Mouse (Mus musculus) CD8-positive naive resting alpha-beta T cell, adult 2 months (primary cell): ENCODE data around the gene Sbk3.
"Not testable (repeated sequence)": the region's sequence is repeated elsewhere in the genome, so short reads cannot be mapped to it uniquely, and the experiment has no call there.

Experiments used
- DNase-seq, 2 experiments: peaks; one replicate each; pipeline ENCODE4 v3.0.0; 2022; ENCODE audit warnings: low read depth in 2 of 2, low spot score in 2 of 2

Sbk3 gene

GRCm38 (mm10) chr7:4971068-4971467 is at the start of gene Sbk3:
TSS of gene Sbk3 (minus strand) at chr7:4971168.
- DNase-seq, result no peak

DNA sequence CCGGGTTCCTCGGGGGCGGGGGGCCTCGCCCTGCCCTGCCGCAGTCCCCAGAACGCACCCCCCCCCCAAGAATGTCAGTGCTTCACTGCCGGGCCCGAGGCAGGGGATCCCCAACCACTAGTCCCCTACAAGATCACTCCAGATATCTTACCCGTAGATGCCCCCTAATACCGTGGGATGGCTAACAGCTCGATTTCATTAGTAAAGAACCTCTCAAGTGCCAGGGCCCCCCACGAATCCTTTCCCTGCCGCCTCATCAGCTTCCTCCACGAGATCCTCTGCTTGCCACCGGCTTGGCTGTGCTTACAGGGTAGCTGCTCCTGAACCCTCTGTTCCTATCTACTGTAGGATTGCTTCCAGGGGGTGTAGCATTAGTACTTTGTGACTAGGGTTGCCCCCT is 49.7 kb upstream of the Sbk3 start:
- DNase-seq, result no peak

DNA sequence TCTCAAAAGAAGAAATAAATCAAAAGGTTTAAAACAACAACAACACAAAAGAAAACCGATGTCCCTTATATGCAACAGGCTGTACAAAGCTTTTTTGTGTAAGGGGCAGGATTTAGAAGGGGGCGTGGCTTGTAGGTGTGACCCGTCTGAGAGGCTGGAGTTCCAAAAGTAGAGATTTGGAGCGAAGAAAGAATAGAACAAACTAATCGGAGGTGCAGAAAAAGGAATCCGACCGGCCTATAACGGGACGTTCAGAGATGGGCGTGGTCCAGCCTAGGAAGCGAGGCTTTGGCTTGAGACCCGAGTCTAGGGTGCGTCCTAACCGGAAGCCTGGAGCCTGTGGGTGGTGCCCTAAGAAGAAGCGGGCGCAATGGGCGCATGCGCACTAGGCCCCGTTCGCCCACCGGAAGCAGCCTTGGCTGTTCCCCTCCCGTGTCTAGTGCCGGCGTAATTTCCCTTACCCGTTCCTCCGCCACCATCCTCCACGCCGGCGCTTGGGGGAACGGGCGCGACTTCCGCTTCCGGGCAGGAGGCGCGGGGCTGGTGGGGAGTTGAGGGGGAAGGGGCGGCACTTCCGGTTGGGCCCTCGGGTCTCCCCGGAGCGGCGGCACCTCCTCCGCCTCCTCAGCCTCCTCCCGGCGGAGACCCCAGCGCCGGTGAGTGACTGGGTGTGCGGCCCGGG is 49.2 kb upstream of the Sbk3 start, which contains the start of the genes Zfp865 and Ccdc106:
Gene Zfp865, plus strand, starts transcription at position 377 of the 682 bp plus-strand sequence.
Gene Ccdc106, plus strand, starts transcription at position 554 of the 682 bp plus-strand sequence.
- peak; percentile 98 to 99 for DNase-seq

DNA sequence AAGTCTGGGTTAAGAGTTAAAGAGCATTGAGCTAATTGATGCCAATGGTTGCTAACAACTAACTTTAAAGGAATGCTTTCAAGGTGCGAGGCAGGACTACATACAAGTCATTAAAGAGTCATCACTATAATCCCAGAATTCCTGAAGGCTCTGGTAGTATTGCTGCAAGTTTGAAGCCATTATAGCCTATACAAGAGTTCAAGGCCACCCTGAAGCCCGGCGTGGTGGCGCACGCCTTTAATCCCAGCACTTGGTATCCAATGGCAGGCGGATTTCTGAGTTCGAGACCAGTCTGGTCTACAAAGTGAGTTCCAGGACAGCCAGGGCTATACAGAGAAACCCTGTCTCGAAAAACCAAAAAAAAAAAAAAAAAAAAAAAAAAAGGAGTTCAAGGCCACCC is 48.6 kb upstream of the Sbk3 start:
- DNase-seq, result not testable (repeated sequence)

DNA sequence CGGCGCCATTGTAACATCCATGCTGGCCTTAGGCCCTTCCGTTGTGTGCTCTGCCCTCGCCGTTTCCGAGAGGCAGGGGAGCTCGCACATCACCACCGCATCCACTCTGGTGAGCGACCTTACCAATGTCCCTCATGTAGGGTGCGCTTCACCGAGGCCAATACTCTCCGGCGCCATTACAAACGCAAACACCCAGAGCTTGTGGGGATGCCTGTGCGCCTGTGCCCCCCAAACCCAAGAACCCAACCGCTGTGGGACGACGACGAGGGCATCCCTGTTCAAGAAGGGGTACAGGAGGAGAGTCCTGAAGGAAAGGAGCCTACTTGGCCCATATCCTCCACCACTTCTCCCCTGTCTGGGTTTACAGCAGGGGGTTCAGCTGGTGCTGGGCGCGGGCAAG is 47.0 kb upstream of the Sbk3 start:
- no peak for DNase-seq

- DNase-seq, result peak in 1 of 2 experiments; percentile 37
Measured at GRCm38 (mm10) chr7:5017352-5017751, 46.4 kb upstream of the Sbk3 start.

DNA sequence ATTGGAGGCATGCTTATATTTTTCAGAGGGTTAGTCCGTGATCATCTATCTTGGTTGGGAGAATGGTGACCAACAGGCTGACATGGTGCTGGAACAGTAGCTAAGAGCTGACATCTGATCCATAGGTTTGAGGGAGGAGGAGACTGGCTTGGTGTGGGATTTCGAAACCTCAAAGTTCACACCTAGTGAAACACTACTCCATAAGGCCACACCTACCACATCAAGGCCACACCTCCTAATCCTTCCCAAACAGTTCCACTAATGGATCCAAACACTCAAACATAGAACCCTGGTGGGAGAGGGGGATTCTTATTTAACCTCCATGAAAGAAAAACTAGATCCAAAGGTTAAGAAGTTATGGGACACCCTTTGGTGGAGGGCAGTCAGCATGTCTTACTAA is 46.0 kb upstream of the Sbk3 start:
- no peak for DNase-seq

DNA sequence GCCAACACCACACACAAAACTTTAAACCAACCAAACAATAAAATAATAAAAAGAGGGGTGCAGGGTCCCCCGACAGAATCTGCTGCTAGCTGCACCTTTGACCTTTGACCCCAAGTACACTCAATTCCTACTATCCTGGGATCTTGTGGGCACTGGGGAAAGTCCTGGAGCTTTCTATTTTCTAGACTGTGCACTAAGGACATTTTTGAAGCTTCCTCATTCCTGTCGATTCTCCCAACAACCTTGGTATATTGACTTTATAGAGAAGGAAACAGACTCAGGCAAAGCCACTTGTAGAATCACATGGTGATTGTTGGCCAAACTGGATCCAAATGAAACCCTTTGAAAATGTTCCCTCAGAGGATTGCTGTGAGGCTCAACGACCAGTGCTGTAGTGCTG is 45.1 kb upstream of the Sbk3 start:
- DNase-seq, result no peak

DNA sequence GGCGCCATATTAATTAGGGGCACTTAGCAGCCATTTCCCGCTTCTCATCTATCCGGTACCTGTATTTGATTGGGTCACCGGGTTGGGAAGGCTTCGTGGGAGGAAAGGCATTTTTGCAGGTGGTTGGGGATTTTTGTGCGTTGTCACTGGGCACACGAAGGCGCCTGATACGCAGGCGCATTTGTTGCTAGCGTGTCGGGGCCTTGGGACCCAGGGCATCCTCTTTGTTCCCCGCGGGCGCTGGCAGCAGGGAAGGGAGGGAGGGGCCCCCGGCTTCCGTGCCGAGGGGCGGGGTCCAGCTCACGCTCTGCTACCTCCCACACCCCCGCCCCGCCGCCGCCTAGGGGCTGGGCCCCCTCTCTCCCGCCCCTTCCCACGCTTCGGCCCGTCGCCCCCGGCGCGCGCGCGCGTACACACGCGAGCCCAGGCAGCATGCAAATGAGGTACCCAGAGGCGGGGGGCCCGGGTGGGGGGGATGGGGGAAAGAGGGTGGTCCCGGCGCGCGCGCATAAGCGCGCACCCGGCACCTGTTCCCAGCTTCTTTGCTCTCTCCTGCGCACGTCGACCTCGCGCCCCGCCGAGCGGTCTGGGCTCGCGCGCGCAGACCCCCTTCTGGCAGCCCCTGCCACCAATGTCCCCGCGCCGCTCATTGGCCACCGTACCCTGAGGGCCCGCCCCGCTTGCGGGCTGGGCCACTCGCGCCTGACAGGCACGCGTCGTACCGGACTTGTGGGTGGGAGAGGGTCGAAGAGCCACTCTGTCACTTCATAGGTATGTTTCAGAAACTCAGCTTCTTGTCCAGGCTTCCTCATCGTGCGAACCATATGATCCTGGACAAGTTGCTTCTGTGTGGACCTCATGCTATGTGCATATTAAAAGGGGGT is 44.4 kb upstream of the Sbk3 start, which contains the start of gene Gm44973:
Gene Gm44973, plus strand, starts transcription at position 379 of the 884 bp plus-strand sequence.
- peak; percentile 82 to 89 for DNase-seq

GRCm38 (mm10) chr7:5014251-5015117 is 43.5 kb upstream of the Sbk3 start, which contains the start of the genes Zfp524 and Fiz1:
TSS of gene Zfp524 (plus strand) at chr7:5014415.
TSS of gene Fiz1 (minus strand) at chr7:5014697.
- DNase-seq, result peak; percentile 96 to 98

DNA sequence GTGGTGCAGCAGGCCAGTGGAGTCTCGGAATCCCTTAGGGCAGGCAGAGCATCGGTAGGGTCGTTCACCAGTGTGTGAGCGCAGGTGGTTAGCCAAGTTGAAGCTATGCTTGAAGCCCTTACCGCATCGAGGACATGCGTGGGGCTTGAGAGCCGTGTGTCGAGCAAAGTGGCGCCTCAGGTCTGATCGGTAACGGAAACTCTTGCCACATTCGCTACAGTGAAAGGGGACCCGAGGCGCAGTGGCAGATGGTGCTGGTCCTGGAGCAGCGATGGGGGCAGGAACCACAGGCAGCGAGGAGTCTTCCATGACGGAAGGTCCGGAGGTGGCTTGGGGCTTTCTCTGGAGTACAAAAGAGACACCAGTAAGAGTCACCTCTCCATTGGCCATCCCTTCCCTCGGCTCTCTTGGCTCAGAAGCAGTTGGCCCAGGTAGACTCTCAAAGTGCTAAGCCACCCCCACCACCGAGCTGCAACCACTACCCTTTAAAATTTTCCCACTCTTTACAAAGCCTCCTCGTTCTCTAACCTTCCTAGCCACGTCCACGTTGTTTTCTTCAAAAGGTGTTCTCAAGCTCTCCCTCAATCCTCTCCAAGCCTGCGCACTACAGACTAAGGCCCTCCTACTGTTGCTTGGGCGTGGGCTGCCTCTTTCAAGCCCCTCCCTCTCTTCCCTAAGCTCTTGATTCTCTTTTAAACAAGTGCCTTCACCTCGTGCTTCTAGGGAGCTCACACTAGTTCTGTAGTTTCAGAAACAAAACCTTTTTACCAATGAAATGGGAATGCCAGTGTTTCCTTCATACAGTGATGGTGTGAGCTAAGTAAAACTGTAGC is 41.9 kb upstream of the Sbk3 start:
- DNase-seq, result no peak

DNA sequence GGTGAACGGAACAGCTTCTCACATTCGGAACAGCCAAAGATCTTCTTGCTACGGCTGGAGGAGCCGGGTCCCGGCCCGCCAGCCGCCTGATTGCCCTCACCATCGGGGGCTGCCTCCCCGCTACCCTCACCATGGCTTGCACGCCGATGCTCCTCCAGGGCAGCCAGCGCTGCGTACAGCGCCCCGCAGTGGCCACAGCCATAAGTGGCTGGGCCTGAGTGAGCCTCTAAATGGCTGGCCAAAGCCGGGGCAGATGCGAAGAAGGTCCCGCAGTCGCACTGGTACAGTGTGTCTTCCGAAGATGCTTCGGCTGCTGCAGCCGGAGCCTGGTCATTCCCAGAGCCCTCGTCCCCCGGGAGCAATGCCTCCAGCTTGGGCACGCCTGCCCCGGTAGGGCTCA is 37.3 kb upstream of the Sbk3 start:
- DNase-seq, result no peak

GRCm38 (mm10) chr7:5002876-5003275 is 31.9 kb upstream of the Sbk3 start:
- DNase-seq, result not testable (repeated sequence)

DNA sequence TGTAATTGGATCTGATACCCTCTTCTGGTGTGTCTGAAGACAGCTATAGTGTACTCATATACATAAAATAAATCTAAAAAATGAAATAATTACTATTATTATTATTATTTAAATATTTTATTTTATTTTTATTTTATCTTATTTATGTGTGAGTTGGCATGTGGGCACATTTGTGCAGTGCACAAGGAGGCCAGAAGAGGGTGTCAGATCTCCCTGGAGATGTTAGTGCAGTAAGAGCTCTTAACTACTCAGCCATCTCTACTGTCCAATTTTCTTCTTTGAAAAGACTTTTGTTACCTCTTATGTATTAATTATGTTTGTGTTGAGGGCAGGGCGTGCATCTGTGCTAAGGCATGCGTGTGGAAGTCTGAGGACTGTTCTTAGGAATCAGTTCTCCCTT is 28.9 kb upstream of the Sbk3 start:
- DNase-seq, result peak in 1 of 2 experiments; percentile 44

DNA sequence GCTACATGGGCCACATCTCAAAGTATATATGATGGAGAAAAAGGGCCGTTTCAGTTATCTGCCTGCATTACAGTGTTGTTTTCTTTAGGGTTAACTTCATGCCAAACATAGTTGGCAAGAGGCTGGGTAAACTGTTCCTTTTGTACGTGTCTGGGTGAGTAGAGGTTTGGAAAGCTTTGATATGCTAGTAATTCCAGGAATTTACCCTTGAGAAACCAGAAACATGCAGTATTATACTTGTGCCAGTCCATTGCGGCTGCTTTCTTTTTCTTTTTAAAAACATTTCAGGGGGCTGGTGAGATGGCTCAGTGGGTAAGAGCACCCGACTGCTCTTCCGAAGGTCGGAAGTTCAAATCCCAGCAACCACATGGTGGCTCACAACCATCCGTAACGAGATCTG is 26.0 kb upstream of the Sbk3 start:
- DNase-seq, result no peak

DNA sequence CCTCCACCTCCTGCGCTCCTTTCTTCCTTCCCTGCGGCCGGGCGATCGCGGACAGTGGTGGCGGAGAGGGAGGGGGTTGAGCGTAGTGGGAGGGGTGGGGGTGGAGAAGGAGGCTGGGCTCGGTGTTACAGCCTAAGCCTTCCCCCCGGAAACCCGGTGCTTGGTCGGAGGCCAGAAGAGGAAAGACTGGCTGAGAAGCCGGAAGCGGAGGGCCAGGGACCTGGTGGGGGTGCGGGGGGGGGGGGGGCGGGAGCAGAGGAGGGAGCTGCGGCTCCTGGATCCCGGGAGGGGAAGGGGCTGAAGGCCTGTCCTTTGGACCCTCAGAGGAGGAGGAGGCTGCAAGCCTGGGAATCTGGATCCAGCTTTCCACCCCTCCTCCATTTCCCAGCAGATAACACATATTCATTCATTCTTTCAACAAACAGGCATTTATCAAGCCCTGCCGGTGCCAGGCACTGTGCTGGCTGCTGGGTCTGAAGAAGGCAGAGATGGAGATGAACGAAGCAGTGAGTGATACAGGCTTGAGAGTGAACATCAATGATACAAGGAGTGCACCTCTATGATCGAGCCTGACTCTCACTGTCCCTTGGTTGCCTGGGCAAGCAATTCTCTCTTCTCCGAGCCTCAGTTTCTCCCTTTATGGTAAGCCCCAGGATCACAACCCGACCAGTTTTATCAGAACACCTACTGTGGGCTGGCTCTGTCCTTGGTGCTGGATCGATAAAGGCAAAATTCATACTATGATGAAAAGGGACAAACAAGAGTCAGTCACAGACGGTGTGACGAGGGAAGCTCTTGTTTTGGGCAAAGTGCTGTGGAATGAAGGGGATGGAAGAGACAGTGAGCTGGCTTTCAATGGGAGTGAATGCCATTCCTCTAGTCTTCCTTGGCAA is 25.3 kb upstream of the Sbk3 start, which contains the start of gene Zfp579:
Gene Zfp579, minus strand, starts transcription at position 156 of the 893 bp plus-strand sequence.
- DNase-seq, result peak; percentile 60 to 78

DNA sequence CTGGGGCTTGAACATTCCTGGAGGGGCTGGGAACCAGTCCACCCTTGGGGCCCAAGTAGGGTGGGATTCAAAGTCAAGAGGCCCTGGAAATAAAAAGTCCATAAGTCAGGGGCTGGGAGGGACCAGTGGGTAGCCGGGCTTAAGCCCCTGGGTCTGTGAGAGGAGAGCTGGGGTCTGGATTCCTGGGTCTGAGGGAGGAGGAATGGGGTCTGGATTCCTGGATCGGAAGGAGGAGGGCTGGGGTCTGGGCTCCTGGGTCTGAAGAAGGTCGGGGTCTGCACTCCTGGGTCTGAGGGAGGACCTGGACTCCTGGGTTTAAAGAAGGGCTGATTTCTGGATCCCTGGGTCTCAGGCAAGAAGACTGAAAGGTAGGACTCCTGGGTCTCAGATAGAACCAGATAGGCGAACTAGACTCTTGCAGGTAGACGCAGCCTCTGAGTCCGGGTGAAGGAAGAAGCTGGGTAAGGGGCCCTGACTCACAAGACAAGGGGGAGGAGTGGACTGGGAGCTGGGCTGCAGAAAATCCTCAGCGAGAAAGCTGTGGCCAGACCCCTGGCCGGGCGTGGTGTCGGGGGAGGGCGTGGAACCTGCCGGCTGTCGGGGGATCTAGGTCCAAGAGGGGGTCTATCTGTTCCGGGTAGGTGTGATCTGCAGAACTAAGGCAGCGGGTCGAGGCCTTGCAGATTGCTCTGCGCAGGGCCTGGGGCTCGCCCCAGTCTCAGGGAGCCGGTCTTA is 24.5 kb upstream of the Sbk3 start:
- DNase-seq, result no peak
